Mouse (Mus musculus): ENCODE results near the gene Hcn3.

- TF ChIP-seq EP300 (IDR thresholded peaks at IDR 0.05; ENCODE audit: insufficient read depth, low read depth, low read length), result no peak
- TF ChIP-seq POLR2A (IDR thresholded peaks at IDR 0.05; ENCODE audit: insufficient read depth, low read length), result no peak
These were observed 1.8 kb upstream of the Hcn3 start for GRCm38 (mm10) chr3:89161786-89162185.
